Mouse (Mus musculus) E14TG2a.4 (cell line): ENCODE measurements at regions not wholly inside any gene's neighbourhood (a gene's known extent, or its start where the extent isn't known, plus 50 kb on each side); places are given as distances from the start of the nearest gene placed in this dataset.
A peak's percentile ranks its signal among the peaks of the same experiment; 100 is the strongest.
"Not testable (repeated sequence)": the region's sequence is repeated elsewhere in the genome, so short reads cannot be mapped to it uniquely, and the experiment has no call there.

ENCODE experiments used
- H3K27me3 ChIP-seq: 2 replicates; pipeline ENCODE4 v1.6.1; 2014; ENCODE audit warnings: low read length, control low read depth; ENCODE audit not compliant: insufficient read depth
- H3K36me3 ChIP-seq: 2 replicates; pipeline ENCODE4 v1.6.1; 2014; ENCODE audit warnings: low read length, control low read depth; ENCODE audit not compliant: insufficient read depth
- H3K4me1 ChIP-seq: replicated peaks from 2 replicates; pipeline ENCODE4 v1.6.1; 2014; ENCODE audit warnings: low read depth, low read length, control low read depth
- H3K4me3 ChIP-seq: replicated peaks from 2 replicates; pipeline ENCODE4 v1.5.1; 2014; ENCODE audit warnings: mild to moderate bottlenecking, low read length
- H3K9me3 ChIP-seq: 2 replicates; pipeline ENCODE4 v1.6.1; 2014; ENCODE audit warnings: low read length, control low read depth
- CTCF ChIP-seq: conservative IDR thresholded peaks from 2 replicates; pipeline ENCODE4 v1.5.1; 2014; ENCODE audit warnings: low read length
- NANOG ChIP-seq: IDR thresholded peaks from 2 replicates; pipeline ENCODE4 v1.6.1; 2014; ENCODE audit warnings: borderline replicate concordance, low read length, mixed read lengths
- POU5F1 ChIP-seq: IDR thresholded peaks from 2 replicates; pipeline ENCODE4 v1.6.1; 2014; ENCODE audit warnings: low read length, borderline replicate concordance

DNA sequence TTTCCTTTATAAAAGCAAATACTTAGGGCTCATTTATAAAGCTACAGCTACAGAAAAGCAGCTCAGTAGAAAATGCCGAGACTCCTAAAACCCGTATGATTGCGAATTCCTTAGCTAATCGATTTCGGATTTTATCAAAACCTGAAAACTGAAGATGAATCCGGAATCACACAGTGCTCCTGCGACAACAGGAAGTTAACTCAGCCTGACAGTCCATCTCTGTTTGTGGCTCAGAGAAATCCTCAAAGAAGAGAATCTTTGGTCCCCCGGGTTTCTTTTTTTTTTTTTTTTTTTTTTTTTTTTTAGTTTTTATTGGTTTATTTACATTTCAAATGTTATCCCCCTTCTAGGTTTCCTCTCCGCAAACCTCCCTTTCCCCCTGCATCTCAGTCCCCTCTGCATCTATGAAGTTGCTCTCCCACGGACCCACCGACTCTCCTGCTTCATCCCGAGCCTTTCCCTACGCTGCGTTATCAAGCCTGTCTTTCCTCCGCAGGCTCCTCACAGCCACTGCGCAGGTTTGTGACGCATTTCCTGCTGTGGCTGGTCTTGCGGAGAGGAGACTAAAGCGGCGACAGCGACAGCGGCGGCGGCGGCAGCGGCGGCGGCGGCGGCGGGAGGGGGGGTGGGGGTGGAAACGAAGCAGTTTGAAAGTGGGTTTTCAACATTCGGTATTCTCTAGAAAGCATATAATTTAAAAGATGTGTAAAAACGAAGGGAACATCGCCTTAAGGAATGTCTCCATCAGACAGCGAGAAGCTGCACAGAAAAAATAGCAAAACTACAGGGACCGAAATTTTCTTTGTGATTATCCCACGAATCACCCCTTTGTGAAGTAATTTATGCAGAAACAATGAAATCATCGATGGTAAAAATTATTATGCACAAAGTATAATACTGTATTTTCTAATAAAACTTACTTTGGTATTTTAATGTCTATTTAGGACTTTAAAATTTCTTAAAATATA, 352.3 kb upstream of the Snrpn start:
- H3K4me3 ChIP-seq, H3K36me3 ChIP-seq, H3K27me3 ChIP-seq, H3K4me1 ChIP-seq, H3K9me3 ChIP-seq: not testable (repeated sequence)

DNA sequence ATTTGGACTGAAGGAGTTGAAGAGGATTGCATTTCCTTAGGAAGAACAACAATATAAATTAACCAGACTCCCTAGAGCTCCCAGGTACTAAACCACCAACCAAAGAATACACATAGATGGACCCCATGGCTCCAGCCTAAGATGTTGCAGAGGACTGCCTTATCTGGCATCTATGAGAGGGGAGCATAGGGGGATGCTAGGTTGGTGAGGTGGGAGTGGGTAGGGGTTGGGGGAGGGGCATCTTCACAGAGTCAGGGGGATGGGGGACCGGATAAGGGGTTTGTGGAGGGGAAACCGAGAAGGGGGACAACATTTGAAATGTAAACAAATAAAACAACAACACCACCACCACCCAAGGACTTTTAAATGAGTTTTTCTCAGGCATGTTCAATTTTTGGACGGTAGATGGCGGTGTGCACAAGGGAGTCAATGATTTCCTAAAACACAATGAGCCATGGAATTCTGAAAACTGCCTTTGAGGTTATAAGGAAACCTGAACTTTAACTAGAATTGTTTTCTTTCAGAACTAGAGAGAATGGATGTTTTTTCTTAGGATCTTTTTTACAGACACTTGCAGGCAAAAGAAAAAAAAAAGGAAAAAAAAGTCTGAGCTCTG, 347.9 kb upstream of the Snrpn start:
- H3K4me1 ChIP-seq, H3K27me3 ChIP-seq, H3K4me3 ChIP-seq, H3K9me3 ChIP-seq, H3K36me3 ChIP-seq: not testable (repeated sequence)
- peak; percentile 37 for TF ChIP-seq CTCF

DNA sequence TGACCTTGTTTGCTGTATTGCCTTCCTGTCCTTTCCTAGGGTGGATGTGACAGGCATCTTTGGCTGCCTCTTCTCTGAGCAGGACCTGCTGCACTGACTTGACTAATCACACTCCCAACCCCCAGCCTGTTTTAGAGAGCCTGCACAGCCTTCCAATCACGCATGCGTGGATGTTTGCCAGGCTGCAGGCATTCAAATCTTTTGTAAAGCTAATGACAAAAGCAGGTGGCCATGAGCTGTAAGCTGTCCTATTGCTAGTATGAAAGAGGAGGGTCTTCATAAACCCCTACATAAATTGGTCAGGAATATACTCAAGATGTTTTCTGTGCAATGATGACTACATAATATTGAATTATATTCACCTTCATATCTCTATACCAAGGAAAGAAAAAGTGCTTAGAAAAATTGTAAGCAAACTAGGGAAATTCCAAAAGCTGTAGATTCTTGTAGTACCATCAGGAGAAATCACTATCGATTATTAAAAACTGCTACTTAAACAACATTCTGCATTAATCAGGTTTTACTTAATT, 310.1 kb upstream of the Snrpn start:
- not testable (repeated sequence) for H3K27me3 ChIP-seq, H3K4me3 ChIP-seq, H3K36me3 ChIP-seq, H3K9me3 ChIP-seq, H3K4me1 ChIP-seq

DNA sequence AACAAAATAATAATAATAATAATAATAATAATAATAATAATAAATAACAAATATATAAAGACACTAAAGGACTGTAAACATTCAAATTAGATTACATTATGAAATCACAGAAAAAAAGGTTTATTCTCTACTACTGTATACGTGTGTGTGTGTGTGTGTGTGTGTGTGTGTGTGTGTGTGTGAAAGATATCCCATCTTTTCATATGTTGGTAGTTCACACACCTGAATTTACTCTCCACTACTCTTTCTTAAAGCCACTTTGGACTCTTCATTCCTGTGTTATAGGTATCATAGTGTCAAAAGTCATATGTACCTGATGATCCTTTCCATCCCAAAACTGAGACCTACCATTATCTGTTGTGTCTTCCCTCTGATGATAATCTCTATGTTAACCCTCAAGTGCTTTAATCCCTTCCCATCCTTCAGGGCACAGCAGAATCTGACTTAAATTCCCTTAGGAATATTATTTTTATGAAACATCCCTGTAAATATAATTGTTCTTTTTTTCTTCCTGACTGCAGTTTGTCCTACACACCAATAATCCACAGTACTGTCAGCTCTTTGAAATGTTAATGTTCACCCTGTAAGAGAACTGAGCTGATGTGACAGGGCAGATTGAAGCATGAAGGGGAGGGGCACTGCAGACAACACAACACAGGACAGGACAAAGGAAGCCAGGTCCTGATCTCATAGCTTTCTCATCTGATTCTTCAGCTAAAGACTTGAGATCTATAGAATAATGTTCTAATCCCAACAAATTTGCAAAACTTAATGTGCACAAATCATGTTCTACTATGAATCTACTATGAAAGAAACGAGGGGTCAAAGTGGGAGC, 309.4 kb upstream of the Snrpn start:
- not testable (repeated sequence) for H3K27me3 ChIP-seq, H3K36me3 ChIP-seq, H3K4me3 ChIP-seq, H3K9me3 ChIP-seq, H3K4me1 ChIP-seq

DNA sequence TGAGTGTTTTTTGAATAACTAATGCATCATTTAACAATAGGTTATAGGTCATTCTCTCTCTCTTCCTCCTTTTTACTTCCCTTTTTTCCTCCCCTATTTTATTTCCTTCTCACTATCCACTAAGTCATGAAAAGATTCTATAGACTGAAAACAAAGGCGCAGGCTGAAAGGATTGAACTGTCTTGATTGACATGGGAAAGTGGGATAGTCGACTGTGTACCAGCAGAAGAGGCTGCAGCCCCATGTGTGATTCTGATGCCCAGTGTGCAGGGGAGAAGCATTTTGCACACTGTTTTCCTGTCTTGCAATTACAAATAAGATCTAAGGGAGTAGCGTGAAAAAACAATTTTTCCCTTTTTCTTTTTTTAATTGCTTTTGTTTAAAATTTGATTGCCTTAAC, 298.8 kb upstream of the Snrpn start:
- Histone ChIP-seq H3K9me3 (no peaks in the 10 kb centered on the region), H3K36me3 (no peaks in the 10 kb centered on the region), H3K4me1 (no peaks in the 10 kb centered on the region), H3K4me3 (no peak overlapping the region), H3K27me3 (no peaks in the 10 kb centered on the region)
- TF ChIP-seq POU5F1 (no peak), NANOG (no peak), CTCF (no peak)

DNA sequence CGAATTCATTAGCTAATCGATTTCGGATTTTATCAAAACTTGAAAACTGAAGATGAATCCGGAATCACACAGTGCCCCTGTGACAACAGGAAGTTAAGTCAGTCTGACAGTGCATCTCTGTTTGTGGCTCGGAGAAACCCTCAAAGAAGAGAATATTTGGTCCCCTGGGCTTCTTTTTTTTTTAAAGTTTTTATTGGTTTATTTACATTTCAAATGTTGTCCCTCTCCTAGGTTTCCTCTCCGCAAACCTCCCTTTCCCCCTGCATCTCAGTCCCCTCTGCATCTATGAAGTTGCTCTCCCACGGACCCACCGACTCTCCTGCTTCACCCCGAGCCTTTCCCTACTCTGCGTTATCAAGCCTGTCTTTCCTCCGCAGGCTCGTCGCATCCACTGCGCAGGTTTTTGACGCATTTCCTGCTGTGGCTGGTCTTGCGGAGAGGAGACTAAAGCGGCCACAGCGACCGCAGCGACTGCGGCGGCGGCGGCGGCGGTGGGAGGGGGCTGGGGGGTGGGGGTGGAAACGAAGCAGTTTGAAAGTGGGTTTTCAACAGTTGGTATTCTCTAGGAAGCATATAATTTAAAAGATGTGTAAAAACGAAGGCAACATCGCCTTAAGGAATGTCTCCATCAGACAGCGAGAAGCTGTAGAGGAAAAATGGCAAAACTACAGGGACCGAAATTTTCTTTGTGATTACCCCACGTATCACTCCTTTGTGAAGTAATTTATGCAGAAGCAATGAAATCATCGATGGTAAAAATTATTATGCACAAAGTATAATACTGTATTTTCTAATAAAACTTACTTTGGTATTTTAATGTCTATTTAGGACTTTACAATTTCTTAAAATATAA, 251.2 kb upstream of the Snrpn start:
- H3K9me3 ChIP-seq, H3K36me3 ChIP-seq, H3K27me3 ChIP-seq, H3K4me1 ChIP-seq: not testable (repeated sequence)
- H3K4me3 ChIP-seq, result peak overlapping the region; percentile 29; the same call in 1 of the 2 replicates

DNA sequence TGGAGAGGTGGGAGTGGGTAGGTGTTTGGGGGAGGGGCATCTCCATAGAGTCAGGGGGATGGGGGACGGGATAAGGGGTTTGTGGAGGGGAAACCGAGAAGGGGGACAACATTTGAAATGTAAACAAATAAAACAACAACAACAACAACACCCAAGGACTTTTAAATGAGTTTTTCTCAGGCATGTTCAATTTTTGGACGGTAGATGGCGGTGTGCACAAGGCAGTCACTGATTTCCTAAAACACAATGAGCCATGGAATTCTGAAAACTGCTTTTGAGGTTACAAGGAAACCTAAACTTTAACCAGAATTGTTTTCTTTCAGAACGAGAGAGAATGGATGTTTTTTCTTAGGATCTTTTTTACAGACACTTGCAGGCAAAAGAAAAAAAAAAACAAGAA, 246.9 kb upstream of the Snrpn start:
- H3K9me3 ChIP-seq, H3K27me3 ChIP-seq, H3K4me1 ChIP-seq, H3K36me3 ChIP-seq, H3K4me3 ChIP-seq: not testable (repeated sequence)
- TF ChIP-seq CTCF, result peak; percentile 34; the same call in 1 of the 2 replicates

DNA sequence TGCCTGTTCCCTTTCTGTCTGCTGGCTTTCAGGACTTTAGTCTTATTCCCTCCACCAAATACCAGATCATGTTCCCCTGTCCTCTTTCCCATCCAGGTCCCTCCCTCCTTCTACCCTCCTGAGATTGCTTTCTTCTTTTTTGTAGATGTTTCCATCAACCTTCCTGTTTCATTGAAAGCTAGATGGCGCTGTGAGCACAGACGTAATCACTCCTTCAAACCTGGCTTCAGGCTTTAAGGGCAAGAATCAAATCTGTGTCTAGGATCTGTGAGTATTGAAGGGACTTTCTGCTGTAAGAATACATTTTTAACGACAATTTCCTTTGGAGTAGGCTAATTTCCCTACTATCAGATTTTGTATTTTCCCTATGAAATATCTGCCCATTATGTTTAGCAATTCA, 234.0 kb upstream of the Snrpn start:
- not testable (repeated sequence) for H3K4me1 ChIP-seq, H3K9me3 ChIP-seq, H3K27me3 ChIP-seq, H3K4me3 ChIP-seq, H3K36me3 ChIP-seq

DNA sequence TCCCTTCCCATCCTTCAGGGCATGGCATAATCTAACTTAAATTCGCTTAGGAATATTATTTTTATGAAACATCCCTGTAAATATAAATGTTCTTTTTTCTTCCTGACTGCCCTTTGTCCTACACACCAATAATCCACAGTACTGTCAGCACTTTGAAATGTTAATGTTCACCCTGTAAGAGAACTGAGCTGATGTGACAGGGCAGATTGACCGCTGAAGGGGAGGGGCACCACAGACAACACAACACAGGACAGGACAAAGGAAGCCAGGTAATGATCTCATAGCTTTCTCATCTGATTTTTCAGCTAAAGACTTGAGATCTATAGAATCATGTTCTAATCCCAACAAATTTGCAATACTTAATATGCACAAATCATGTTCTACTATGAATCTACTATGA, 212.2 kb upstream of the Snrpn start:
- H3K36me3 ChIP-seq, H3K4me3 ChIP-seq, H3K4me1 ChIP-seq, H3K9me3 ChIP-seq, H3K27me3 ChIP-seq: not testable (repeated sequence)
